Mouse (Mus musculus): ENCODE measurements around the gene Nr4a1.
A peak's percentile ranks its signal among the peaks of the same experiment; 100 is the strongest.

Nr4a1 gene

DNA sequence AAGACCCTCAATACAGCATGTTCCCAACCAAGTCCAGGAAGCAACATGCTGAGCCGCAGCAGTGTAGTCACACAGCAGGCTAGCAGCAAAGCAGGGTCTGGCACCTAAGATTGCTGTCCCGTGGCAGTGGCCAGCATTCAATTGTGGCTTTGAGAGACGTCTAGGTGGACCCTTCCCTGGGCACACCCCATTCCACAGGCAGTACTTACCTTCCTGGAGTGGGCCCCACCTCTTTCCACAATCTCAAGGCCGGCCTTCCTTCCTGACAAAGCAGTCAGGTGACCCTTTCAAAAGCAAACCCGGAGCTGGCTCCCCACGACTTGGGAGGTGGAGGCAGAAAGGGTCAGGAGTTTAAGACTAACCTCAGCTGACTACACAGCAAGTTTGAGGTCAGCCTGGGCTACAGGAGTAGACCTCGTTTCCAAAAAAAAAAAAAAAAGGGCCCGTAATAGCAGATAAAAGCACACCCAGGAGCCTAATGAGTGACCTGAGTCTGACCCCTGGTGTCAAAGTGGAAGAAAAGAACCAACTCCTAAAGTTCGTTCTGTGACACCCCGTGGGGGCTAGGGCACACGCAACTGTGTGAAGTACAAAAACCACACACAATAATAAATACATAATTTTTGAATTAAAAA is 20.3 kb upstream of the Nr4a1 start:
- DNase-seq (ENCODE audit: low read depth) = no peak

DNA sequence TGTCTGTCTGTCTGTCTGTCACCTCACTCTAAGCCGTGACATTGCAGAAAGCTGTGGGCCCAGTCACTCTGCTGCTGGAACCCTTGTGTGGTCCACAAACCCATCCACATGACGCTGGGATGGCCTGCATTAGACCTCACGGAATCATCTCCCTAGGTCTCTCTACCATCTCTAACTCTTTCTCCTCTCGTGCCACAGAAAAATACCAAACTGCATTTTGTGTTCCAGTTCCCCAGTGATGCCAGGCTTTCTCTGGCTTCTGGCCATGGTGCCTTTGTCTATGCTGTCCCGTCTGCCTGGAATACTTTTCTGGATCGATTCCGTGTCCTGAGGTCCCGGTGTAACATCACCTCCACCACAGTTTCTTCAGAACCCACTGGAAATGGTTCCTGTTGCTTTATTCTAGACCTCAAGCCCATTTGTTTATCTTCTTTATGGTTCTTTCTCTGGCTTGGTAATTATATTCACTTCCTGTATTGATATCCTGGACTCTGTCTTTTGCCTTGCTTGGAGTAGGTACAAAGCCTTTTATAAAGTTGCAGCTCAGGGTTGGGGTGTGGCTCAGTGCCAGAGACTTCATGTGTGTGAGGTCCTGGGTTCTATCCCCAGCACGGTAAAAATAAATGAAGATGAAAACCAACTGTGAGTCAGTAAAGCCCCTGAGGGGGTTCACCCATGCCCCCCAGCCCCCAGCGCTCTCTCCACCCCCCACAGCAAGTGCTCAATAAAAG is 19.3 kb upstream of the Nr4a1 start:
- DNase-seq (ENCODE audit: low read depth) = no peak

DNA sequence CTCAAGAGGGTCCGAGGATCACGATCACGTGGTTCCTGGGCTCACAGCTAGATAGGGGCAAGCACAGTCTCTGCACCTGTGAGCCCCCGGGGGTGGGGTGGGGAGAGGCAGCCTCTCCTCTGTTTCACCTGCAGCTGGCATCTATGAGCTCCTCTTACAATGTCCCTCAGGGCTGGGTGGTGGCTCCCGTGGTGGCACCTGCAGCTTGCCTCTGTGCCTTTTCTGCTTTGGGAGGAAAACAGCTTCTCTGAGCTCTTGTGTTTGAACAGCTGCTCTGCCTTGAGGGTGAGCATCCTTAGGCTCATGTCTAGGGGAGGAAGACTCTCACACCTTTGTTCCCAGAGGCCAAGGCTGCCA is 18.7 kb upstream of the Nr4a1 start:
- DNase-seq (ENCODE audit: low read depth) = no peak

DNA sequence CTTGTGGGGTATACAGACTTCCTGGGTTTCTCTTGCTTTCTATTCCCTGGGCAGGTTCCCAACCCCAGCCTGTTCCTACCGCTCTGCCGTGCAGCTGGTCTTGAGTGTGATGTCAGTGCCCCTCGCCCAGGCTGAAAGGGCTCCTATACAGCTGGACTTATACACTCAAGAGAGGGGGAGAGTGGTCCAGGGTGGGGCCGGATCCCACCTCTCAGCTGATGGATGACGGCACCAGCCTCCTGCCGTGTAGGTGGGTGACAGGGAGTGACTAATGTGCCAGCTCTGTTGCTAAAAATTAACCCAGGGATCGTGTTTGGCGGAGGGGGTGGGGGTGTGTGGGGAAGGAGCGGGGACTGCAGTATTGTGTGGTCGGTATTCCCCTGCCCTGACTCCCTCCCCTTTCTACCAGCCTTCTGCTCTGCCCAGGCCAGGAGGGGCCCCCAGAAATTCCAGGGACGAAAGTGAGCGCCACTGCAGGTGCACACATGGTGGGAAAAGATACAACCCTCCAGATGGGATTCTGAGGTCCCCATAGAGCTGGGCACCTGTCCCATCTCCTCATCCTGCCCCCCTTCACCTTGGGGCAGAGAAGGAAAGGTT is 18.2 kb upstream of the Nr4a1 start:
- DNase-seq (ENCODE audit: low read depth) = no peak

DNA sequence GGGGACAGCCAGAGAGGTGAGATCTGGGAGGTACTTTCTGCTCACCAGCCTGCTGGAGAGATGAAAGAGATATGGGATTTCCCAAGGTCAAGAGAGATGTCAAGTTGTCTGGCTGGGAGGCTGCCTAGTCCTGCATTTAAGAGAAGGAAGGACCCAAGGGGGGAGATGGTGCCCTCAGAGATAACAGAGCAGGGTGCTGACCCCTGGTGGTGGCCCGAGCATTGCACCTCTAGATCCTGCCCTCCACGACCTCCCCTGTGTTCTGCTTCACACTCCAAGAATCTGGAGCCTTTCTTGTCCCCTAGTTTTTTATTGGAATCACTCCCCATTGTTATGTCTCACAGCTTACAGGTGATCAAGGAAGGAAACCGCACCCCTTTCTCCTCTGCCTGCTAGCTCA is 17.2 kb upstream of the Nr4a1 start:
- DNase-seq (ENCODE audit: low read depth) = no peak

DNA sequence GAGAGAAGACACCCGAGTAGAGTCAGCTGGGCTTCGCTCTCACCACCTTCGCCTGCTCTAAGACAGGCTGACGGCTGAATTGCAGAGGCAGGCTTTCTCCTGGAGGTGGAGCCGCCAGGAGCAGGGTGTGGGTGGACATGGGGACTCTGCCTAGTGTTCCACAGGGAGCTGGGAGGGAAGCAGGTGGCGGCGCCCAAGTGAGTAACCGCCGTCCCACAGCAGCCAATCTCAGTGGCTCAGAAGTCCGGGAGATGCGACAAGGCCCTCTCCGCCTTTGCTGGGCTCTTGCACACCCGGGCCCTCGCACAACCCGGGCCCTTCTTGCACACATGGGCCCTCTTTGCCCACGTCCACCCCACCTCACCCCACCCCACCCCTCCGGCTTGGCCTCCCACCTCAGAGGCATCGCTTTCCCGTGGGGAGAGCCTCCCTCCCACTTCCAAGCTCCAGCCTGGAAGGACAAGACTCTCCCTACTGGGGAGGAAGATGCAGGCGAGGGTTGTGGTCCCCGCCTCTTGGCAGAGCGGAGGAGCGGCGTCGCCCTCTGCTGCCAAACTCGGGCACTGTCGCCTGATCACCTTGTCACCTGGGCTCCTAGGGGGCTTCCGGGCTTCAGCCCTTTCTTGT is 15.1 kb upstream of the Nr4a1 start:
- no peak for DNase-seq (ENCODE audit: low read depth)

DNA sequence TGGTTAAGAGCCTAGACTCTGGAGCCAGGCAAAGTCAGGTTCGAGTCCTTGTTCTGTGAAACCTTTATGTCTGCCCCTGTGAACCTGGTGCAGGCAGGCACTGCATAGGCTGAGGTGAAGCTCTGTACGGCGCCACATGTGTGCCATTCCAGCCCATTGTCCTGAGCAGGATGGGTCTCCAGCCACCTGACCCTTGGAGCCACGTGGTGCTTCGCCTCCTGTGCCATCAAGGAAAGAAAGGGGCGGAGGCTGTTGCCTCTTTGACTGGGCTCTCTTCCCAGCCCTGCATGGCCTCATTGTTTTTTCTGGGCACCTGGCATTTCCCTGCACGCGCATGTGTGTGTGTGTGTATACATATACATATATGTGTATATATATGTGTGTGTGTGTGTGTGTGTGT is 14.2 kb upstream of the Nr4a1 start:
- no peak for DNase-seq (ENCODE audit: low read depth)

DNA sequence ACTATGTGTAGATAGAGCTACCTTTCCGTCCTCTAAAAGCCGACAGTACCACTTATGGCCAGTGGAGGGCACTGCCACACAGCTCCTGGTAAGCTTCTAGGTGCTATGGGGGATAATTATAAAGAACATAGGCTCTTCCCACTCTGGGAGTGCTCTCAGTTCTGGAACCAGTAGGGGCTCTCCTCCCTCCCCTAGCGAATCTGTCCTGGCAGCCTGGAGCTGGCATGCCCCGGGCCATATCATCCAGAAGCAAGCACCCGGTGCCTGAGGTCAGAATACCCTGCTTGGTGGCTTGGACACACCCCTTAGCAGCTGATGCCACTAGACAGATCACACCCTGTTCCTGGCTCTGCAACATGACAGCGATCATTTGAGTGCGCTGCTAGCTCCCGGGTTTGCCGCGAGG is 13.3 kb upstream of the Nr4a1 start:
- no peak for DNase-seq (ENCODE audit: low read depth)

DNA sequence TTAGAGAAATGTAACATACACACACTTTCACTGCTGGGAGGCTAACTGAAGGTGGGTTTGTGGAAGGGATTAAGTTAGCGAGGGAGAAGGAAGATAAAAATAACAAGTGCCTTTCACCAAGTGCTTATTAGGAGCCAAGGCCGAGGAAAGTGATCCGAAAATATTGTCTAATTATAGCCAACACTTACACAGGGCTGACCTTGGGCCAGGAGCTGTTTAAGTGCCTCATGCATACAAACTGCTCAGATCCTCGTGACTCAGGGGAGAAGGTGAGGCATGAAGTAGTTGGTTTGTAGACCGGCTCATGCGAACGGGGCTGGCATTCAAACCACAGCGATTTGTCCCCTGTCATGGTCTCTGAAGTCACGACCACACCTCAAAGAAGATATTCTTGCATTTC is 12.8 kb upstream of the Nr4a1 start:
- no peak for DNase-seq (ENCODE audit: low read depth)

DNA sequence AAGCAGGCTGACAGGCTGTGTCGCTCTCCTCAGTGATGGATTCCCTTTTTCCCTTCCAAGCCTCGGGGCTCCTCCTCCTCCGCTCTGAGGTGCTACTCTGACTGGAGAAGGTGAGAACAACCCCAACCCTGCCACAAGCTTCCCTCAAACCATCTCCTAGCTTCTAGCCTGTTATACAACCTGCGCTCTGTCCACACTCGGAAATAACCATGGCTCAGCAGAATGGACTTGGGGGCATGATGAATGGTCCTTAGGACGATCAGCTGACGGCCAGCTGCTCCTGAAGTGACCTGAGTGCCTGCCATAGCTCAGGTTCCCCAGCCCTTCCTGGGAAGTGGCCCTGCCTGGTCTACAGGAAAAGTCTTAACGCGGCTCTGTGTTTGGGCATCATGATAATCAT is 12.2 kb upstream of the Nr4a1 start:
- no peak for DNase-seq (ENCODE audit: low read depth)

DNA sequence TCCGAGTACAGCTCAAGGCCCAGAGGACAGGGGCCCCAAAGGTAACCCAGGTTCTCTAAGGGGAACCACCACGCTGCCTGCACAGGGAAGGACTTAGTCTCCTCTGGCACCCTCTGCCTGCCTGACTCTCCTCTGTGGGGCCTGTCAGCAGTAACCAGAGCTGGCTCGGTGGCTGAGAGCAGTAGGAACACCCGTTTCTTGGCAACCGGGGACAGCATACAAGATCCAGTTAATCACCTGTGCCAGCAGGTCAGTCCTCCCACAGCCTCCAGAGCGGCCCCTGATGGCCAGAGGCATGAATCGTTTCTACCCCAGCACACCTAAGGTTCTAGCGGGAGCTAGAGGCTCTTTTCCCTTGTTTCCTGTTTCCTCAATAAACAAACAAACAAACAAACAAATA is 11.4 kb upstream of the Nr4a1 start:
- no peak for DNase-seq (ENCODE audit: low read depth)

DNA sequence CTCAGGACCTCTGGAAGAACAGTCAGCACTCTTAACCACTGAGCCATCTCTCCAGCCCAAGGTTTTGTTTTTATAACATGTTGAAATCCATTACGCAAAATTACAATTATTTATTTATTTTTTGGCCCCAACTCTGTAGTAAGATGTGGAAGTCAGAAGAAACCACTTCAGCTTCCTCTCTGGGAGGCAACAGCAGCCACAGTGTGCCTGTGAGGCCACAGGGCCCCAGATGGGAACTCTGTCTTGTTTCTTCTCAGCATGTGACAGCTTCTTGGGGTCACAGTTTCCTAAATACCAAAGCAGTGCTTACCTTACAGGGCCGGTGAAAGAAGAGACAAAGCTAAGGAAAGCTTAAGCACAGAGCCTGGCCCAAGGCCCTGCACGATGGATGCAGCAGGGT is 10.1 kb upstream of the Nr4a1 start:
- no peak for DNase-seq (ENCODE audit: low read depth)

DNA sequence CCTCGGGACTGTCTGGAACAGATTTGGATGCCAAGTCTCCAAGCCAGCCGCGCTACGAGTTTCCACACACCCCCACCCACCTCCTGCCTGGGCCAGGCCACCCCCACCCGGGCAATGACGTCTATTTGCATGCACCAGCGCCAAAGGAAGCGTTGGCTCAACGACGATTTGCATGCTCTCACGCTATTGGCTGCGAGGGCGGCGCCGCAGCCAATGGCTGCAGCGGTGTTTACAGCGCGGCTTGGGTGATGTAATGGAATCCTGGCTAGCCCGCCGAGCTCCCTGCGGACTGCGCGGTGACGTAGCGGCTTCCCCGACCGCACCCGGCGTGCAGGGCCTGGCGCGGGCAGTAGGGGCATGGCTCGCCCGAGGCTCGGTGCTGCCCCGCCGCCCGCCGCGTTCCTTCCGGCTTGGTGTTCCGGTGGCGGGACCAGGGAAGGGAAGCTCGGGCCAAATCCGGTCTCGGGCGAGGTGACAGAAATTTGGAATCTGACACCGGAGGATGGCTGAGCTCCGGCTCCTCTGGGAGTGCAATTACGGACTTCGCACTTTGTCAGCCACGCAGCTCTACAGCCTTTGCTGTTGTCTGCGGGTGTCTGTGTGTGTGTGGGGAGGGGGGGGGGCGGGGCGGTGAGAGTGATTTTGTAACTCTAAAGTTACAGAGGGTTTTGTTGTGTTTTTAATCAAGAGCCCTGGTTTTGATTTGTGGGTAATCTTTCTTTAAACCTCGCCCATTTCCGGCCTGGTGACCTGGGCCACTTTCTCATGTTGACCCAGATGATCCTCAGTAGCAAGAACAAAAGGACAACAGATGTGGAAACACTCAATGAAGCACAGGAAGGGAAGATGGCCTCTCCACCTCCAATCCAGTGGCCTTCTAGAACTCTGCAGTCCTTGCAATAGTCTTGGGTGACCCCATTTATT is 7.6 kb upstream of the Nr4a1 start:
- DNase-seq (ENCODE audit: low read depth) = peak; percentile 97

DNA sequence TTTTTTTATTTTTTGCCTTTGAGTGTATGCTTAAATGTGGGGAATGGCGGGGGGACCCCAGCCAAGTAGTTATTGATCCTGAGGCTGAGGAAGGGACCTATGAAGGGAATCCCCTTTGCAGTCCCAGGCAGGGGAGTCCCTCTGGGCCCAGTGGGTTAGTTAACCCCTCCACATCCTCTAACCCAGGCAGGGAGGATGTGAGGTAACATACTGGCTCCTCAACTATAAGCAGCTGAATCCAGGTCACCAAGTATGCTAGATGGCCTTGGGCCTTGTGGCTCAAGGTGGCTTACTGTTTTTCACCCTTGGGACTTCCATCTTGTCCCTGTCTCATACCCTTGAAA is 6.9 kb upstream of the Nr4a1 start:
- DNase-seq (ENCODE audit: low read depth) = no peak

DNA sequence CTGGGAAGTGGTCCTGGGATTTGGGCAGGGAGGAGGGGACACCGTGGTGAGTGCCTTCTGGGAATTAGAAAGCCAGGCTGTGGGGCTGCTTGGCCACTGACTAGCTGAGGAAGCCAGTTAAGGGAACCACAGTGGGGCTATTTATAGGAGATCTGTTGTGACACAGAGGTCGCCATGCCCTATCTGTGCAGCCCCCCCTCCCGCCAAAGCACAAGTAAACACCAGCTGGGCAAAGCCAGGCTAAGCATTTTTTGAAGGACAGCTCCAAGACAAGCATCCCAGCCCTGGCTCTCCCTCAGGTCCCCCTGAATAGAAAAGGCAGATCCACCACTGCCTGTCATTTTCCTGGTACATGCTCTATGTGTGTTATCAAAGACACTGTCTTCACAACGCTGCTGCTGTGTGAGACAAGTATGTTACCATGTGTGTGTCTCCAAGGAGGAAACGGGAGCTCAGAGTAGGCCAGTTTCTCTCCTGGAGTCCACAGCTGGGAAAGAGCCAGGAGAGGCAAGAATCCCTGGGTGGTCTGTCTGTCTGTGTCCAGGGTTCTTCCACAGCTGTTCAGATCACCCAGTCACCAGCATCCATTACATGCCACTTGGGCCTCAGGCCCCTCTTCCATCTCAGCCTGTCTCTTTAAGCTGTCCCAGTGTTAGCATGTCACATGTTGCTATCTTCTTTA is 5.9 kb upstream of the Nr4a1 start:
- no peak for DNase-seq (ENCODE audit: low read depth)

DNA sequence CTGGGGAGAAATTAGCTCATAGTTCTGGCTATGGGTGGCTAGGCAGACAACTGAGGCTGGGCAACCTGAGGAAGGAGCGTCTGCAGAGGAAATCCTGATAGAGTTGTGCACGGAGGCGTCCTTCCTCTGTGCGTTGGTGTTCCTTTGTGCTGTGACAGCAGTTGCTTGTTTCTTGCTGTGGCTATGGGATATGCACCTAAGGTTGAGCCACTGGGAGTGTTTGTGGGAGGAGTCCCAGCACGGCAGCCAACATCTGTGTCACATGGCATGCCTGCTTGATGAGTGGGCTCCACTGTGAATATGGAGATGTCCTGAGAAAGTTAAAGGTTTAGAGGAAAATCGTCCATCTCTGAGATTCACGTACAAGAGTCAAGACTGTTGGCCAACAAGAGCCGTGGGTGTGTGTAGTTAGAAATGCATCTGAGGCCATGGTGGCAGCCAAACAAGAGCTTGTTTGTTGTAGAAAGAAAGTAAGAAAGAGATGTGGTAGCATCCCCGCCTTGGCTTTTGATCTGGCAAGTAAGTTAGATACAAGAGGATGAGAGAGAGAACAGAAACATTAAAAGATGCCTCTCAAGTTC is 3.8 kb upstream of the Nr4a1 start:
- no peak for DNase-seq (ENCODE audit: low read depth)

DNA sequence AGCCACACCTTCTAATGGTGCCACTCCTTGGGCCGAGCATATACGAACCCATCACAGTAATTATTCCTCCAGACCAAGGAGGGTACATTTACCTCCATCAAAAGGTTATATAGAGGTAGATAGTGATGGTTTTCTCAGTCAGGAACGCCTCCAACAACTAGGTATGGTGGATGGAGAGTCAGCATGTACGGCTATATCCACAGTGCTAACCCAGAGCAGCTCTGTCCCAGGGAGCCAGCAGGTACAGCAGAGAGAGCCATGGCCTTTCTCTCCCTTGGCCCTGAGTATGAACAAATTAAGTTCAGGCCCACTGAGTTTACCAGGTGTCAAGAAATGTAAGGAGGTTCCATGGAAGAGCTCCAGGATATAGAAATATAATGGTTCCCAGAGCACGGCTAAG is 2.1 kb upstream of the Nr4a1 start:
- DNase-seq (ENCODE audit: low read depth) = no peak

DNA sequence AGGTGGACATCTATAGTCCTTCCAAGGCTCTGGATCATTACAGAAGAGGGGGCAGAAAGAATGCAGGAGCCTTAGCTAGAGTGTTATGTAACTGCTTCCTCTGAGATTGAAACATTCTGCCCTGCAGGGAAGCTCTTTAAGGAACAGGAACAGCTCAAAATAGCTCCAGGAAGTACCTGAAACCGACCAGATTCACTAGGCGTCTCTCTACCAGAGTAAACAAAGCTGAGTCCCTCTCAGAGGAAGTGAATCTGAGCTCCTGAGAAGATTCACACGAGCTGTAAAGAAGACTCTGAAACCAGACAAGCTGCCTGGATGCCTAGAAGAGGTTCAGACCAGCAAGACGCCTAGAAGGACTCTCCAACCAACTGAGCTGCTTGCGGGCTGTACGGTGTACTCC is 1.5 kb upstream of the Nr4a1 start:
- no peak for DNase-seq (ENCODE audit: low read depth)

DNA sequence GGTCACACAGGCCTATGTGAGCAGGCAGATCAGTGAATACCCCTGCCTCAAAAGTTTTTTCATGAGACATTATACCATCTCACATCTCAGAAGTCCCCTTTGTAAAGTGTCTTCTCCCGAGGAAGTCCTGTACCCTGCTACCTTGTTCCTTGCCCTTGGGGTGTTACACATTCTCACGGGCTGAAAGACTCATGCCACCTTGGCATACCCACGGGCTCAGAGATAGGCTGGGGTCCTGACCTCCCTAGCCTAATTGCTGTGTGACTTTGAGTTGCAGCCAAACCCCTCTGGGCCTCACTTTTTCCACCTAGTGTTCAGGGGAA is 545 bp upstream of the Nr4a1 start:
- no peak for DNase-seq (ENCODE audit: low read depth)

DNA sequence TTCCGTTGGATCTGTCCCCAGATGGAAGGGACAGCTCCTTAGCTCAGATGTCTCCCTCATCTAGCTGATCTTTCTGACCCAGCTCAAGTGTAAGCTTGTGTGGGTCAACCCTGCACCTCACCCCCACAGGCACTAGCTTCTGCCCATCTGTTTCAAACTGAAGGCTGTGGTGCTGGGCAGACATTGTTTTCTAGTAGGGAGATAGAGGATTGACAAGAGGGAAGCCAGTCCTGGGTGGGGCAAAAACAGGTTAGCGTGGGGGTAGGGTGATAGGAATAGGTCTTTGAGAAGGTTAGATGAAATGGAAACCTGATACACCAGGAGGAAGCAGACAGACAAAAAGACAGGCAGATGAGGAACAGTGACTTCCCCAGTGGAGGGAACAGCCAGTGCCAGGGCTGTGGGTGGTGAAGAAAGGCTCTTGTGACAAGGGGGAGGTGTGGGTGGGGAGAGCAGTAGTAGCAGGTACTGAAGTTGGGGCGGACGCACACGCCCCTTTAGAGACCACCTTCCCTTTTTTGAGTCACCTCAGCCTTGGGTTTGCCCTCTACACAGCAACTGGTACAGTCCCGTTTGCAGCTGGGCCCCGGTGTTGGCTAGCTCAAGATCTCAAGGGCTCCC is 1.9 kb downstream of the Nr4a1 start:
- no peak for DNase-seq (ENCODE audit: low read depth)

Measured in fibroblast of lung, adult 2 months (primary cell).